Mouse (Mus musculus) neural tube, embryonic 14.5 days (tissue): ENCODE measurements around the gene Hoxb8. TPM values are rescaled to one million over a fixed set of nuclear protein-coding genes. Genes with fewer than 3 reads are reported as not detected.

ENCODE experiments used
- ATAC-seq: fragments of 200-750 bp; cut with Nextera tagmentation; 2 replicates; pipeline ENCODE4 v1.8.0; 2017; ENCODE audit warnings: low read depth, mild to moderate bottlenecking, moderate TSS enrichment, moderate library complexity
- H3K27ac ChIP-seq: fragments of 300-500 bp; sonication (generic); 2 replicates; pipeline ENCODE4 v1.5.1; 2014; ENCODE audit warnings: low read depth, mild to moderate bottlenecking, control low read depth, low read length, moderate library complexity, mixed read lengths
- H3K27me3 ChIP-seq: fragments of 300-500 bp; sonication (generic); 2 replicates; pipeline ENCODE4 v1.6.1; 2014; ENCODE audit warnings: low read length; ENCODE audit not compliant: control insufficient read depth, insufficient read depth
- H3K36me3 ChIP-seq: fragments of 300-500 bp; sonication (generic); 2 replicates; pipeline ENCODE4 v1.6.1; 2014; ENCODE audit warnings: low read length, mixed read lengths; ENCODE audit not compliant: control insufficient read depth, insufficient read depth
- H3K4me1 ChIP-seq: fragments of 300-500 bp; sonication (generic); 2 replicates; pipeline ENCODE4 v1.6.1; 2014; ENCODE audit warnings: low read length; ENCODE audit not compliant: control insufficient read depth, insufficient read depth
- H3K4me2 ChIP-seq: fragments of 300-500 bp; sonication (generic); 2 replicates; pipeline ENCODE4 v1.6.1; 2014; ENCODE audit warnings: mild to moderate bottlenecking, low read depth, low read length, control low read depth
- H3K4me3 ChIP-seq: fragments of 300-500 bp; sonication (generic); 2 replicates; pipeline ENCODE4 v1.5.1; 2014; ENCODE audit warnings: low read depth, low read length, control low read depth, mixed read lengths
- H3K9ac ChIP-seq: fragments of 300-500 bp; sonication (generic); replicated peaks from 2 replicates; pipeline ENCODE4 v1.6.1; 2014; ENCODE audit warnings: low read depth, mild to moderate bottlenecking, control low read depth, low read length, mixed read lengths
- H3K9me3 ChIP-seq: fragments of 300-500 bp; sonication (generic); 2 replicates; pipeline ENCODE4 v1.6.1; 2016; ENCODE audit warnings: low read length; ENCODE audit not compliant: control insufficient read depth
- WGBS: fragments of 180-500 bp; shearing (Covaris S2); extraction: QIAGEN DNeasy Blood & Tissue Kit; methylation state at CpG from one replicate; pipeline ENCODE4 v1.1.7; 2014; 5-methylcytosine and 5-hydroxymethylcytosine counted together
- polyA plus RNA-seq: library from polyadenylated mRNA; unstranded; fragments of >200 nt; fragmentation: Nextera tagmentation; extraction: Ambion mirVana; gene quantifications from 2 replicates; pipeline ENCODE4 v1.2.1, GENCODE M21; 2014

The Hoxb8 gene
- polyA plus RNA-seq, 1 experiment from 2014 or later, result 120 TPM

DNA sequence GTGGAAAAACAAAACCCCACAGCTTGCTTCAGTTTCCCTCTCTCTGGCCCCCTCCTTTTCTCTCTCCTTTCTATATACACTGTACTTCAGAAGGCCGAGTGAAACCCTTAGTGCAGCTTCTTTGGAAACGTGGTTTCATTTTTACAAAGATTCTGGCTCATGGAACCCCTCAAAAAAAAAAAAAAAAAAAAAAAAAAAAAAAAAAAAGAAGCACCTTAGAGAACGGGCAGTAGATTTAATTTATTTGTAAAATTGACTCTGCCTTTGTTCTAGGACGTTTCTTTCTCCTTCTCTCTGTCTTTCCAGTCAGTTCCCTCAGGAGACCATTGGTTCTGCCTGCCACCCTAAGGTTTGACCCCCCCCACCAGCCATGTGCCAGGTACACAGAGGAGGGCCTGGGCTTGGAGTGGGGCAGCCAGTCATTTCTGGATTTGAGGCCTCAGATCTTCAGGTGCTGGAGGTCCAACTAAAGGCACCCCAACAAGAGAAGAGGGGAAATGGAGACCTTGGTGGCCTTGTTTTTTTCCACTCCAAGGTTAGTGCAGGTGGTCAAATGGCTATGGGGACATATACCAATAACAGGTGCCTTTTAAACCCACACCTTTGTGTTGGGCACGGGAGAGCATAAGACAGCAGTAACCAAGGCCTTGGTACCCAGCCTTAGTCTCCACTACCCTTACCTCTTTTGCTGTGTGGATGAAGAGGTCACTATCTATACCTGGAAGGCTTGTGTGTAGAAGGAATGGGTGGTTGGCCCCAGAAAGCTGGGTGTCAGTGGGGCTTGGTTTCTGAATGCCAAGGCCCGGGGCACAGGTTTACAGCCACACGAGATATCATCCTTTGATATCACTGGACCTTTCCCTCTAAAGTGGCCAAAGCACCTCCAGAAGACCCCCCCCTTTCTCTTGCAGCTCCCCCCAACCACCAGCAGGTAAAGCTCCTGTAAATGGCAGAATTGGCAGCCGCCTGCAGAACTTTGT, 1.0 kb upstream of the Hoxb8 start:
- Histone ChIP-seq H3K4me1 (peaks cover 47% of the 10 kb centered on the region), H3K27ac (peak overlapping the region; percentile 100), H3K36me3 (peaks cover 6% of the 10 kb centered on the region; the same call in 1 of the 2 replicates), H3K27me3 (no peaks in the 10 kb centered on the region), H3K4me3 (peak overlapping the region; percentile 95), H3K9me3 (no peaks in the 10 kb centered on the region), H3K4me2 (peak overlapping the region; percentile 100), H3K9ac (peak overlapping the region; percentile 100)
- no peak for ATAC-seq
- WGBS, result 9% methylated on average over 8 of the region's 8 CpGs

DNA sequence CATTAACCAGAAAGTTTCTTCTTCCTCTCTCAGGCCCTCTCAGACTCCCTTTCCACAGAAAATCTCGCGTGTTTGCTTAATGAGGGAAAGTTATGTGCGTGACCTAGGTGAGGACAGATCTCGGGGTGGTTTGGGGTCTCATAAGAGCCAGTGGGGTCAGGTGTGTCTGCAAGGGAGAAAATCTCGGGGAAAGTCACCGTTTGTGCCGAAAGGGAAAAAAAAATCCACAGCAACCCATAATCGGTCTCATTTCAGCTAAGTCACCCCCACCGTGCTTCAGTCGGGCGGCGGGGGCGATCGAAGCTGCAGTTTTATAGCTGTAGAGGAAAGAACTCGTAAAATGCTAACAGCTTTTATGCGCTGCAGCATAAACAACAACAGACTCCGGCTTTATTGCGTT, 309 bp upstream of the Hoxb8 start:
- peak overlapping the region; percentile 100 for H3K9ac ChIP-seq
- peak overlapping the region; percentile 95 for H3K4me3 ChIP-seq
- peaks cover 40% of the 10 kb centered on the region for H3K4me1 ChIP-seq
- H3K27me3 ChIP-seq, result no peaks in the 10 kb centered on the region
- H3K36me3 ChIP-seq, result peaks cover 6% of the 10 kb centered on the region; the same call in 1 of the 2 replicates
- peak overlapping the region; percentile 100 for H3K4me2 ChIP-seq
- no peaks in the 10 kb centered on the region for H3K9me3 ChIP-seq
- 2% methylated on average over 18 of the region's 18 CpGs for WGBS
- H3K27ac ChIP-seq, result peak overlapping the region; percentile 100
- ATAC-seq, result no peak

DNA sequence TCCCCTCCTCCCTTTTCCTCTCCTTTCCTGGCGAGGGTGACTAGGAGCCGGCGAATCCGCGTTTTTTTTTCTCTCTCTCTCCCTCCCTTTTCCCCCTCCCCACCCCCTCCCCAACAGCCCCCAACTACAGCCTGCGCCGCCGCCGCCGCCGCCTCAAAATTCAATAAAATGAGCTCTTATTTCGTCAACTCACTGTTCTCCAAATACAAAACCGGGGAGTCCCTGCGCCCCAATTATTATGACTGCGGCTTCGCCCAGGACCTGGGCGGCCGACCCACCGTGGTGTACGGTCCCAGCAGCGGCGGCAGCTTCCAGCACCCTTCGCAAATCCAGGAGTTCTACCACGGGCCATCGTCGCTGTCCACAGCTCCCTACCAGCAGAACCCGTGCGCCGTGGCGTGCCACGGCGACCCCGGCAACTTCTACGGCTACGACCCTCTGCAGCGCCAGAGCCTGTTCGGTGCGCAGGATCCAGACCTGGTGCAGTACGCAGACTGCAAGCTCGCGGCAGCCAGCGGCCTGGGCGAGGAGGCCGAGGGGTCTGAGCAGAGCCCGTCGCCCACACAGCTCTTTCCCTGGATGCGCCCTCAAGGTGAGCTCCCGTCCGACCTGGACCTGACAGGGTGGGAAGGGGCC, 1.2 kb downstream of the Hoxb8 start:
- H3K36me3 ChIP-seq, result peaks cover 6% of the 10 kb centered on the region; the same call in 1 of the 2 replicates
- H3K9me3 ChIP-seq, result no peaks in the 10 kb centered on the region
- H3K27me3 ChIP-seq, result no peaks in the 10 kb centered on the region
- H3K4me2 ChIP-seq, result peak overlapping the region; percentile 100
- peak overlapping the region; percentile 95 for H3K4me3 ChIP-seq
- H3K9ac ChIP-seq, result peak overlapping the region; percentile 100
- no peak for ATAC-seq
- peaks cover 27% of the 10 kb centered on the region for H3K4me1 ChIP-seq
- H3K27ac ChIP-seq, result peak overlapping the region; percentile 100
- WGBS, result under 1% methylated on average over 47 of the region's 49 CpGs

GRCm38 (mm10) chr11:96284041-96284749, 2.5 kb downstream of the Hoxb8 start:
- H3K4me1 ChIP-seq, result peaks cover 34% of the 10 kb centered on the region
- H3K36me3 ChIP-seq, result peaks cover 6% of the 10 kb centered on the region; the same call in 1 of the 2 replicates
- peak overlapping the region; percentile 100 for H3K27ac ChIP-seq
- H3K9me3 ChIP-seq, result no peaks in the 10 kb centered on the region
- peak overlapping the region; percentile 100 for H3K4me2 ChIP-seq
- peak overlapping the region; percentile 95 for H3K4me3 ChIP-seq
- WGBS, result under 1% methylated on average over 49 of the region's 49 CpGs
- H3K9ac ChIP-seq, result peak overlapping the region; percentile 100
- no peak for ATAC-seq
- no peaks in the 10 kb centered on the region for H3K27me3 ChIP-seq

DNA sequence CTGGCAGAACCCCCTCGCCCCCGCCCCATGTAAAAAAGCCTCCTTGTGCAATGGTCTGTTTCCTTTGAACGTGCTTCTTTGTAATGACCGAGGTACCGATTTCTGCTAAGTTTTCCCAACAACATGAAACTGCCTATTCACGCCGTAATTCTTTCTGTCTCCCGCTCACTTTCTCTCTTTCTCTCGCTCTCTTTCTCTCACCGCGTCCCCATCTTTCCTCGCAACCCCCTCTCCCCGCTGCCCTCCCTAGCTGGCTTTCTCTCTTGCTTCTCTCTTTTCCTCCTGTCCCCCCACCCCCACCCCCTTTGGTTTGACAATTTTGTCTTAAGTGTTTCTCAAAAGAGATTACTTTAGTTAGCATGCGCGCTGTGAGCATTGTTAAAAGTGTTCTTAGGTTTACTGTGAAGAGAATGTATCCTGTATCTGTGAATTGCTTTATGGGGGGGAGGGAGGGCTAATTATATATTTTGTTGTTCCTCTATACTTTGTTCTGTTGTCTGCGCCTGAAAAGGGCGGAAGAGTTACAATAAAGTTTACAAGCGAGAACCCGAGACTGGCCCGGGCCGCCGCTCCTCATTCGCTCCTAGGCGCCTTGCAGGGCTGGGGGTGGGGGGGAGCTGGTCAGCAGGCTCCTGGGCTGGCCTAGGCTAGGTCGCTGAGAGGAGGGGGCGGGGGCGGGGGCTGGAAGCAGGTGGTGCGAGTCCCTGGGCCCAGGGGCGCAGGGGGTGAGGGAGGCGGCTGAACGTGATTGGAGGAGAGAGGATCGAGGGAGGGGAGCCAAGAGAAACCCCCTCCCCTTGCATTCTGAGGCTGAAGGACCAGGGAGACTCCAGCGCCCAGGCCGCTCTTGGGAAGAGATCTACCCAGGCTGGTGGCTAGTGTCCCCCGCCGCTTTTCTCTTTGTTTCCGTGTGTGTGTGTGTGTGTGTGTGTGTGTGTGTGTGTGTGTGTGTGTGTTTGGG, 3.3 kb downstream of the Hoxb8 start:
- under 1% methylated on average over 35 of the region's 37 CpGs for WGBS
- Histone ChIP-seq H3K4me2 (peak overlapping the region; percentile 100), H3K4me3 (peak overlapping the region; percentile 95), H3K9me3 (no peaks in the 10 kb centered on the region), H3K36me3 (peaks cover 6% of the 10 kb centered on the region; the same call in 1 of the 2 replicates), H3K27me3 (no peaks in the 10 kb centered on the region), H3K4me1 (peaks cover 25% of the 10 kb centered on the region), H3K9ac (peak overlapping the region; percentile 100), H3K27ac (peak overlapping the region; percentile 100)
- ATAC-seq, result peak; percentile 84

DNA sequence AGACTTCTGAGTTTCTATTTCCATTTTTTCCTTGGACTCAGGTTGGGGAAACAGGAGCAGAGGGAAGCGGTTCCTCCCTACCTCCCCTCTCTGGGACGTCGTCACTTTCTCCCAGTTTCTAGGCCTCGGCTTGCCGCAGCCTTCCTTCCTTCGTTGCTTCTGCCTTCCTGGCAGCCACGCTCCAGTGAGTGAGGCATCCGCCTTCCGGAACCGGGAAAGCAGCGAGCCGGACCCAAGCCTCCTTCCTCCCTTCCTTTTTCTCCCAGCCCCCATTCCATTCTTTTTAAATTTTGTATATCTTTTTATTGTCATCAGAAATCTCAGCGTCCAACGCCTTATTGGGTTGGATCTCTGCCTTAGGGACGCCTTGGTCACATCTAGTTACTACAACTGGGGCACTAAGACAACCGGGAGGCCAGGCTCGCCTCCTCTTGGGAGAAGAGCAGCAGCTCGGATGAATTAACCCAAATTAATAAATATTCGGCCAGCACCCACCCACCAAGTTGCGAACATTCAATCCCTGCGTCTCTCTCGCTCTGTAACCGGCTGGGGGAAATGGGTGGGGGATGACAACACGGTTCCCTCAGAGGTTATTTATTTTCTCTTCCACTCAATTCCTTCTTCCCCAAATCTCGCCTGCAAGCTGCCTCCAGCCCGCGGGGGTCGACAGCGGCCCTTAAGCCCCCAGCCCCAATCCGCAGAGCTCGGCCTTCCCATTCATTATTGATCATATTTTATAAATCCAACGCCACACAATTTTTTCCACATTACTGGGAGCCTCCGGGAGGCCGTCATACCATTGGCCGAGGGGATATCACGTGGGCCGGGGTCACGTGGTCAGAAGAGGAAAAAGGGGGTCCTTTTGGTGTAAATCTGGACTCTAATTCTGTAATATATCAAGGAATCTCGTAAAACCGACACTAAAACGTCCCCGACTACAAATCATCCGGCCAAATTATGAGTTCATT, 4.3 kb downstream of the Hoxb8 start, which contains the start of gene Hoxb7:
TSS of gene Hoxb7 (plus strand) at position 853 of the 968 bp plus-strand sequence.
- Histone ChIP-seq H3K9ac (peak within 1 kb of the TSS; percentile 100), H3K27ac (peak within 1 kb of the TSS; percentile 100), H3K9me3 (no peaks in the 10 kb centered on the region), H3K4me3 (peak within 1 kb of the TSS; percentile 95), H3K27me3 (no peaks in the 10 kb centered on the region), H3K36me3 (peaks cover 6% of the 10 kb centered on the region; the same call in 1 of the 2 replicates), H3K4me2 (peak within 1 kb of the TSS; percentile 100), H3K4me1 (peaks cover 21% of the 10 kb centered on the region)
- under 1% methylated on average over 43 of the region's 43 CpGs for WGBS
- ATAC-seq, result no peak; the same call in 1 of the 2 replicates

- Histone ChIP-seq H3K9ac (peak overlapping the region; percentile 100), H3K9me3 (no peaks in the 10 kb centered on the region), H3K4me1 (peaks cover 17% of the 10 kb centered on the region), H3K27ac (peak overlapping the region; percentile 100), H3K36me3 (peaks cover 6% of the 10 kb centered on the region; the same call in 1 of the 2 replicates), H3K4me3 (peak overlapping the region; percentile 95), H3K27me3 (no peaks in the 10 kb centered on the region), H3K4me2 (peak overlapping the region; percentile 100)
- ATAC-seq, result peak; percentile 13
- under 1% methylated on average over 55 of the region's 55 CpGs for WGBS
Observed at GRCm38 (mm10) chr11:96286739-96287385, 5.2 kb downstream of the Hoxb8 start.
